Mouse (Mus musculus) ES-E14 (cell line): Measurements from ENCODE around the gene Ston1.

Experiments used
- HCFC1 ChIP-seq: IDR thresholded peaks from 2 replicates; pipeline ENCODE4 v1.6.1; 2012; ENCODE audit warnings: low read length, inconsistent platforms, borderline replicate concordance; ENCODE audit not compliant: insufficient read depth
- MAFK ChIP-seq: IDR thresholded peaks from 2 replicates; pipeline ENCODE4 v1.6.1; 2014; ENCODE audit warnings: mild to moderate bottlenecking, low read depth, low read length, inconsistent platforms; ENCODE audit not compliant: insufficient read depth

- TF ChIP-seq HCFC1: no peak
- TF ChIP-seq MAFK: no peak
These were observed 46.2 kb upstream of the Ston1 start for GRCm38 (mm10) chr17:88550981-88551940.
